Mouse (Mus musculus) brain, embryonic 14.5 days (tissue): ENCODE results near the gene Trim50.

Experiments used
- CTCF ChIP-seq: fragments of 200-500 bp; IDR thresholded peaks from 2 replicates; pipeline ENCODE4 v1.5.1; 2012; ENCODE audit warnings: inconsistent platforms, mild to moderate bottlenecking, moderate library complexity, borderline replicate concordance; ENCODE audit not compliant: insufficient read depth, insufficient read length; ENCODE audit errors: extremely low read depth
- POLR2A ChIP-seq: fragments of 200-500 bp; IDR thresholded peaks from 2 replicates; pipeline ENCODE4 v1.6.1; 2012; ENCODE audit warnings: mild to moderate bottlenecking, inconsistent platforms, borderline replicate concordance; ENCODE audit not compliant: poor library complexity, insufficient read depth, insufficient read length, severe bottlenecking; ENCODE audit errors: extremely low read depth

- TF ChIP-seq POLR2A (no peak), CTCF (no peak)
Observed at GRCm38 (mm10) chr5:135375167-135375566, 22.1 kb downstream of the Trim50 start.
